Mouse (Mus musculus) erythroblast, embryonic 14.5 days (primary cell): Measurements from ENCODE around the gene Cfap77. TPM values are rescaled to one million over a fixed set of nuclear protein-coding genes. Genes with fewer than 3 reads are reported as not detected.

Experiments
- H3K27me3 ChIP-seq: 2 replicates; pipeline ENCODE4 v1.6.1; 2012; ENCODE audit warnings: inconsistent platforms; ENCODE audit not compliant: control insufficient read depth
- H3K36me3 ChIP-seq: 2 replicates; pipeline ENCODE4 v1.6.1; 2012; ENCODE audit warnings: mild to moderate bottlenecking, inconsistent platforms; ENCODE audit not compliant: control insufficient read depth
- H3K4me1 ChIP-seq: 2 replicates; pipeline ENCODE4 v1.6.1; 2012; ENCODE audit warnings: inconsistent platforms; ENCODE audit not compliant: control insufficient read depth
- H3K4me3 ChIP-seq: replicated peaks from 2 replicates; pipeline ENCODE3; 2012; ENCODE audit warnings: moderate library complexity, mild to moderate bottlenecking, inconsistent platforms
- H3K9me3 ChIP-seq: 2 replicates; pipeline ENCODE4 v1.6.1; 2012; ENCODE audit warnings: low read length, inconsistent platforms, mixed read lengths; ENCODE audit not compliant: control insufficient read depth
- GATA1 ChIP-seq: IDR thresholded peaks from 2 replicates; pipeline ENCODE4 v1.6.1; 2012; ENCODE audit warnings: low read length, inconsistent platforms, mixed read lengths
- TAL1 ChIP-seq: IDR thresholded peaks from 3 replicates; pipeline ENCODE4 v1.6.1; 2012; ENCODE audit warnings: low read length, inconsistent platforms, mixed read lengths
- polyA plus RNA-seq: library from polyadenylated mRNA; stranded (reverse); fragments of >175 nt; gene quantifications from 2 replicates; pipeline ENCODE4 v1.2.3, GENCODE M21; 2012

The Cfap77 gene
- polyA plus RNA-seq, 1 experiment: not detected

GRCm38 (mm10) chr2:28963565-28963964 is 91.3 kb downstream of the Cfap77 start:
- Histone ChIP-seq H3K4me1 (no peaks in the 10 kb centered on the region), H3K36me3 (no peaks in the 10 kb centered on the region), H3K4me3 (no peak overlapping the region), H3K9me3 (no peaks in the 10 kb centered on the region), H3K27me3 (no peaks in the 10 kb centered on the region)
- TF ChIP-seq TAL1 (no peak), GATA1 (no peak)

- TF ChIP-seq TAL1: no peak
- TF ChIP-seq GATA1: no peak
- no peaks in the 10 kb centered on the region for H3K4me1 ChIP-seq
- no peak overlapping the region for H3K4me3 ChIP-seq
- no peaks in the 10 kb centered on the region for H3K27me3 ChIP-seq
- H3K36me3 ChIP-seq: no peaks in the 10 kb centered on the region
- H3K9me3 ChIP-seq: no peaks in the 10 kb centered on the region
Observed at GRCm38 (mm10) chr2:28961636-28962035, 93.2 kb downstream of the Cfap77 start.

GRCm38 (mm10) chr2:28961024-28961585 is 93.8 kb downstream of the Cfap77 start:
- no peaks in the 10 kb centered on the region for H3K27me3 ChIP-seq
- no peak overlapping the region for H3K4me3 ChIP-seq
- no peaks in the 10 kb centered on the region for H3K36me3 ChIP-seq
- no peaks in the 10 kb centered on the region for H3K9me3 ChIP-seq
- no peak for TF ChIP-seq TAL1
- TF ChIP-seq GATA1: no peak
- no peaks in the 10 kb centered on the region for H3K4me1 ChIP-seq

GRCm38 (mm10) chr2:28956874-28957273 is 98.0 kb downstream of the Cfap77 start:
- Histone ChIP-seq H3K36me3 (no peaks in the 10 kb centered on the region), H3K27me3 (no peaks in the 10 kb centered on the region), H3K4me3 (no peak overlapping the region), H3K4me1 (no peaks in the 10 kb centered on the region), H3K9me3 (no peaks in the 10 kb centered on the region)
- TF ChIP-seq TAL1 (no peak), GATA1 (no peak)

DNA sequence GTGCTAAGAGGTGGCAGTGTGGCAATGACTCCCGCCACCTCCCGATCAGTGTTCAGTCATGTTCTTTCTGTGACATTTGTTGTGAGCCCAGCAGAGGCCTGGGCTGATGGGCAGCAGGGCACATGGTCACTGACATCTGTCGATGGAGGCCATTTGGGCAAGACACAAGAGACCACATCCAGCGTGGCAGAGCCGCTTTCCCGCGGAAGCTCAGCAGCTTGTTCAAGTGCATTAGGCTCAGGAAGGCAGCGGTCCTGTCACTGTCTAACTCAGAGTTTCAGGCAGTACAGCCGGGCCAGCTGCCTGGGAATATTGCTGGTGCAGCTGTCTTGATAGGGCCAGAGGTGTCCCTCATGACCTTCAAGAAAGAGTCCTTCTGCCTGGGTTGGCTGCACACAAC is 100.3 kb downstream of the Cfap77 start:
- Histone ChIP-seq H3K4me3 (no peak overlapping the region), H3K27me3 (no peaks in the 10 kb centered on the region), H3K9me3 (no peaks in the 10 kb centered on the region), H3K36me3 (no peaks in the 10 kb centered on the region), H3K4me1 (no peaks in the 10 kb centered on the region)
- TF ChIP-seq GATA1 (no peak), TAL1 (no peak)

- H3K4me3 ChIP-seq: no peak overlapping the region
- H3K9me3 ChIP-seq: no peaks in the 10 kb centered on the region
- H3K27me3 ChIP-seq: no peaks in the 10 kb centered on the region
- no peaks in the 10 kb centered on the region for H3K4me1 ChIP-seq
- H3K36me3 ChIP-seq: no peaks in the 10 kb centered on the region
- TF ChIP-seq TAL1: no peak
- TF ChIP-seq GATA1: no peak
Observed at GRCm38 (mm10) chr2:28952981-28953380, 101.9 kb downstream of the Cfap77 start.

DNA sequence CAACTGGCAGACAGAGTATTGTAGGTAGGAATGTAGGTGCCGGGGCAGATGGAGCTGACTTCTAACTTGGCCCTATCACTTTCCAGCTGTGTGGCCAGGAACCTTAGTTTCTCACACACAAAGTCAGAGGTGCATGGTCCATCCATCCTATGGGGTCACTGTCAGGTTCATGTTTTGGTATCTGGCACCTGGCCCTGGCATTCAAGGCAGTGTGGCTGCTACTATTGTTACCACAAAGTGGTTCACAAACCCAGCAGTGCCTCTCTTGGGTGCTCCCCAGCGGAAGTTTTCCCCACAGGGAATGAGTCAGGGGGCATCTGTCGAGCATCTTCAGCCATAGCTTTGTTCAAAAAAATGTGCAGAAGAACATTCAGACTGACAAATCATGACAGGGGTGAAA is 108.6 kb downstream of the Cfap77 start:
- Histone ChIP-seq H3K36me3 (no peaks in the 10 kb centered on the region), H3K9me3 (no peaks in the 10 kb centered on the region), H3K4me1 (no peaks in the 10 kb centered on the region), H3K27me3 (no peaks in the 10 kb centered on the region), H3K4me3 (no peak overlapping the region)
- no peak for TF ChIP-seq GATA1
- no peak for TF ChIP-seq TAL1

GRCm38 (mm10) chr2:28945388-28945787 is 109.5 kb downstream of the Cfap77 start:
- H3K27me3 ChIP-seq: no peaks in the 10 kb centered on the region
- no peak for TF ChIP-seq GATA1

DNA sequence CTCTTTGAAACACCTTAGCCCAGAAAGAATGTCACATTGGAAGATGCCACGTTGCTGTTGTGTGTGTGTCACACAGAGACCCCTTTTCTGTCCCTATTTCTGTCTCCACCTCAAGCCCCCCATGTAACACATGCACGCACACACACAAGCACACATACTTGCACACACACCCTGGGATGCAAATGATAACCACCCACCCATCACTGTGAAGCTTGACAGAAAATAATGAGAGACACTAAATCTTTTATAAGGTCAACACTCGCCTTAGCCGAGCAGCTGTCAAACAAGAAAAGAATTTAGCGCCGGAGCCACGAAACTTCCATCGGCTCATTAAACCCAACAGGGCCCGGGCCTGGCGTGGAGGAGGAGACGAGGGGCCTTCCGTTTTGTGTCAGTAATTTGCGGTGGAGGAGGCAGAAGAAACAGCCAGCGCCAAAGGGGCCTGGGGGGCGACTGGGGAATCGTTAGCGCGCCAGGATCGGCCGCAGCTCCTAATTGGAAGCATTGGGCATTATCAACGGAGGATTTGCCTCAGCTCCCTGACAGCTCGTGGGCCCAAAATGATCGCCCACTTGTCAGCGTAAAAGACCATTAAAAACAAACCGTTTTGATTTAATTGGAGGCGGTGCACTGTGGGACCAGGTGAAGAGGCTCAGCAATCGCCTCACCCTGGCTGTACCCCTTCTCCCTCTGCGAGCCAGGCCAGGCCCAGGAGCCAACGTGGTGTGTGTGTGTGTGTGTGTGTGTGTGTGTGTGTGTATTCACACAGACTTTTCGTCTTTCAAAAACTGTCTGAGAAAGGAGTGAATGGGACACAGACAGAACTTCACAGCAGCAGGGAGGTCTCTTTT is 111.0 kb downstream of the Cfap77 start:
- no peaks in the 10 kb centered on the region for H3K9me3 ChIP-seq
- no peak for TF ChIP-seq GATA1
- TF ChIP-seq TAL1: no peak
- H3K4me3 ChIP-seq: no peak overlapping the region
- no peaks in the 10 kb centered on the region for H3K36me3 ChIP-seq
- H3K4me1 ChIP-seq: no peaks in the 10 kb centered on the region
- H3K27me3 ChIP-seq: peaks cover 2% of the 10 kb centered on the region

More at GRCm38 (mm10) chr2:28945388-28945787, 109.5 kb downstream of the Cfap77 start:
- Histone ChIP-seq H3K4me3 (no peak overlapping the region), H3K4me1 (no peaks in the 10 kb centered on the region), H3K9me3 (no peaks in the 10 kb centered on the region), H3K36me3 (no peaks in the 10 kb centered on the region)
